Mouse (Mus musculus): ENCODE results near the gene Mical3.

DNA sequence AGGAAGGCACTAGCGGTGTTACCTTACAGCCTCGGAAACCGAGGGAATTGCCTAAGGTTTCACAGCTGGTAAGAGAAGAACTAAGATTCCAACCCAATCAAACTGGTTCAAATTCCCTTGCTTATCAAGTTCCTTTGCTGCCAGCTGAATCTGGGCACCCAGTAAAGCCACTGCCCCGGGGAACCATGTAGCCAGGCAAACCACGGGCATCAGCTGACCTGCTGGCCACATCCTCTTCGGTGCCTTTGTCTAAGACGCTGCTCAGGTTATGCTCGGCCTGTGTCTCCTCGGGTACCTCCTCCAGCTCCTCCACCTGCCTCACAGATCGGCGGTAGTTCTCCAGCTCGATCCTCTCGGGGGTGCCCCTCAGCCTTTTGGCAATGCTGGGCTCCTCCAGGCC is 148.5 kb downstream of the Mical3 start:
- TF ChIP-seq MAFK (IDR thresholded peaks at IDR 0.05; ENCODE audit: insufficient read depth, low read depth, low read length): no peak
- TF ChIP-seq ZNF384 (IDR thresholded peaks at IDR 0.05; ENCODE audit: low read depth, low read length): no peak
- TF ChIP-seq ZC3H11A (IDR thresholded peaks at IDR 0.05; ENCODE audit: borderline replicate concordance, low read depth, low read length): no peak

Data from ES-E14 (cell line).